Mouse (Mus musculus) urinary bladder, postnatal 4 days (tissue): ENCODE results near the gene Ffar4.

Experiments used
- DNase-seq, 2 experiments: peaks; one replicate each; pipeline ENCODE4 v3.0.0; 2021 to 2022; ENCODE audit warnings: low spot score in 2 of 2

Gene Ffar4

DNA sequence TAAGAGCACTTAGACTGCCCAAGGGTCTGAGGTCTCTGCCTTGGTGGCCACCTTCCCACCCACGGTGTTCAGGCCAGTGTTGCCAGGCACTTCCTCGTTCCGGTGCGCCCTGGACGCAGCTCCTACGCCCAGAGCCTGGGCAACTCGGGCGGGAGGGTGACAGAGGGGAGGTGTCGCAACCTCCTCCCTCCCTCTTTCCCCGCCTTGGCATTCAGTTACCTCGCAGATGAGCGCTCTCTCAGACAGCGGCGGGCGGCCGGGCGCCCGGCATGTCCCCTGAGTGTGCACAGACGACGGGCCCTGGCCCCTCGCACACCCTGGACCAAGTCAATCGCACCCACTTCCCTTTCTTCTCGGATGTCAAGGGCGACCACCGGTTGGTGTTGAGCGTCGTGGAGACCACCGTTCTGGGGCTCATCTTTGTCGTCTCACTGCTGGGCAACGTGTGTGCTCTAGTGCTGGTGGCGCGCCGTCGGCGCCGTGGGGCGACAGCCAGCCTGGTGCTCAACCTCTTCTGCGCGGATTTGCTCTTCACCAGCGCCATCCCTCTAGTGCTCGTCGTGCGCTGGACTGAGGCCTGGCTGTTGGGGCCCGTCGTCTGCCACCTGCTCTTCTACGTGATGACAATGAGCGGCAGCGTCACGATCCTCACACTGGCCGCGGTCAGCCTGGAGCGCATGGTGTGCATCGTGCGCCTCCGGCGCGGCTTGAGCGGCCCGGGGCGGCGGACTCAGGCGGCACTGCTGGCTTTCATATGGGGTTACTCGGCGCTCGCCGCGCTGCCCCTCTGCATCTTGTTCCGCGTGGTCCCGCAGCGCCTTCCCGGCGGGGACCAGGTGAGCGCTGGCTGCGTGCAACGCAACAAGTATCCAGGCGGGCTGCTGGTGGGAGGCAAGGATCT, at the start of gene Ffar4:
TSS of gene Ffar4 (plus strand) at position 214 of the 901 bp plus-strand sequence.
- no peak for DNase-seq

DNA sequence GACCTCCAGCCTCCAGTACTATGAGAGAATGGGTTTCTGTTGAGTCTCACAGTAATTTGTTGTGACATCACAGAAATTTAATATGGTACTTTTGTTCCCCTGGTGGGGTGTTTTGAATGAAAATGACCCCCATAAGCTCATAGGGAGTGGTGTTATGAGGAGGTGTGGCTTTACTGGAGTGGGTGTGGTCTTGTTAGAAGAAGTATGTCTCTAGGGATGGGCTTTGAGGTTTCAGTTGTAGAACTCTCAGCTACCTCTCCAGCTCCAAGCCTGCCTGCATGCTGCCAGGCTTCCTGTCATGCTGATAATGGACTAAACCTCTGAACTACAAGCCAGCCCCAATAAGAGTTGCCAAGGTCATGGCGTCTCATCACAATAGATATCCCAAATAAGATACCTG, 47.2 kb upstream of the Ffar4 start:
- no peak for DNase-seq

DNA sequence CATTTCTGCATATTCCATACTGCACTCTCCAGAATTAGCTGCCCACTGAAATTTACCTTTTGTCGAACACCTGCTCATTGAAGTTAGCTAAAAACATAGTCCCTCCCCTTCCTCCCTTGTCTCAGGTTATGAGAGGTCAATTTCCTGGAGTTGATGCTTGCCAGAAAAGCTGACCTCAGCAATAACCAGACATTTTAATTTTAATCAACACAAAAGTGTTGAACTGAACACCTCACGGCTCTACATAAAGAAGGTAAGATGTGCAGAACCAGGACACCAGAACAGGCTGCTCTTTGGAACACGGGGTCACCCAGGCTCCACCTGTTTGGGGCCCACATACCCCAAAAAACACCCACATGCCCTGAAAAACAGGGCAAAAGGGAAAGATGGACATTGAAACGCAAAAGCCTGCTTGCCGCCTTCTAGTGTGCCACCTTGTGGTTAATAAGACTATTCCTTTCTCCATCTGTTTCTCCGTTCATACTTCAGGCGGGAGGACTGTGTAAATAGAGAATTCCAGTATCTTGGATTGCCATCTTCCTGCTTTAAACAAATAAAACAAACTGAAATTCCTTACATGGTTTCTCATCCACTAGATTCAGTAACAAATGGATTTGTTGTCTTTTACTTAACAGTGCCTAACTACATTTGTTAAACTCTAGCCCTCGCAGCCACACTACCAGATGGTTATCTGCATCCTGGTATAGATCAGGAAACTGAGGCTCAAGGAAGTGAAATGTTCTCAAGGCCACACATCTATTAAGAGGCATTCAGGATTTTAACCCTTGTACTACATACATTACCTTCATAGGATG, 43.4 kb upstream of the Ffar4 start:
- no peak for DNase-seq

DNA sequence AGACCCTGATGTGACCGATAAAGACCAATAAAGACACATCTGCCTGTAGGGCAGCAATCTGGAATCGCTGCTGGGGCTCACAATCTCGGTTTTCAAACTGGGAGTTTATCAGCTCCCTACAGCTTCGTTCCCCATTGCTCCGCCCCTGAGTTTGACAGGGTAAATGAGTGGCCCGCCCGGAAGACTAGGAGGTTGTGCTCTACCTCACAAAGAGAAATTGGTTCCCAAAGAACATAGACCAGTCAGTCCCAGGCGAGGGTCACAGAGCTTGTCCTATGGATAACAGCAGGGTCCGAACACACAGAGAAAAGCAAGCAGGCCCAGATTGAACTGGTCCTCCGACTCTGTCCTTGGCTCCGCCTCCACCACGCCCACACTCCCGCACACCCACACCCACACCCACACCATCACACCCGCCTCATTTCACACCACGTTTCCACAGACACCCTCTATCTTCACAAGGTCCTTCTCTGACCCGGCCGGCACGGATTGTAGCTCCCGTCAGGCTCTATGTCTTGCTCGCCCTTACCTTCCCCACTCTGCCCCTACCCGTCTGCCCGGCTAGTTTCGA, 42.6 kb upstream of the Ffar4 start:
- DNase-seq, result peak; percentile 75 to 82

DNA sequence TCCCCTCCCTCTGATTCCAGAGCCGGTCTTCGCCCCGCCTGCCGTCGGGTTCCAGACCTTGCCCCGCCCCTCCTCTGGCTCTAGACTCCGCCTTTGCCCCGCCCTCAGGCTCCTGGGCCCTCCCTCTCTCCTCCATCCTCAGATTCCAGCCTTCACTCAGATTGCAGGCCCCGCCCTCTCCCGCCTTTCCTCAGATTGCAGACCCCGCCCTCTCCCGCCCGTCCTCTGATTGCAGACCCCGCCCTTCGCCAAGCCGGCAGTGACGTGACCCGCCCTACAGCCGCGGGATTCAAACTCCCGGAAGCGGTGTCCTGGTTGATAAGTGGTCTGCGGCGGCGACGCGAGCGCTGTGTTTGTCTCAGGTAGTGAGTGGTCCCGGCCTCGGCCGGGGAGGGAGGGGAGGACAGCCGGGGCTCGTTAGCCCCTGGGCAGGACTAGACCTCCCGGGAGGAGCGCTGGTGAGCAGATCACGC, 42.1 kb upstream of the Ffar4 start, which contains the start of gene Cep55:
TSS of gene Cep55 (plus strand) at position 292 of the 473 bp plus-strand sequence.
- peak; percentile 92 to 96 for DNase-seq

DNA sequence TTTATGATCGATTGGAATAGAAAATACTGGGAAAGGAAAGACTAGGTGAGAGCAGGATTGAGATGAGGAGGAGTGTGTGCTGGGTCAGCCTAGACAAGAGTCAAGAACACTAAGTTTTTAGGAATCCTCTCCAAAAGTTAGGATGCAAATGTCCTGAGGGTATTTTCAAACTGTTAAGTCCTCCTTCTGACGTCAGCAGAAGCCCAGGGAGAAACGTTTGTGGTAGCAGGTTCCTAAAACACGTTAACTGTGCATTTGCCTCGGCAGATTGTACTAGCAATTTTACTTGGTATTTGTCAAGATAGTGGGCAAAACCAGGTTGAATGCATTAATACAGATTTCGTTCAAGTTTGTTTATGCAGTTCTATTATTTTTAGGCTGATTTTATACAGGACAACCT, 41.1 kb upstream of the Ffar4 start:
- DNase-seq, result no peak

DNA sequence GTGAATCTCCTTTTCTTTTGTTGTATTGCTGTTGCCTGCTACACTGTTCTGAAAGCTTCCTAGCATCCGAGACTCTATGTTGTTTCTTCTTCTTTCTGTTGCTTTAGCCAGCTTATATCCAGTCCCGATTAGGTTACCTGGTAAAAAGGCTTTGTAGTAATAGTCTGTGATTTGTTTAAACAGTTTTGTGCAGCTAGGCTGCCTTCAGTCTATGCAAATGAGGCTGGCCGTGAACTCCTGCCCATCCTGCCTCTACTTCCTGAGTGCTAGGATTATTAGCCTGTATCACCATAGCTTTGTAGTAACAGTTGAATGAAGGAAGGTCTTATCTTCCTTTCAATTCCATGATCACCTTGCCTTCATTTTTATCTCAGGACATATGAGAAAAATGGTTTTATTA, 40.6 kb upstream of the Ffar4 start:
- DNase-seq, result no peak

DNA sequence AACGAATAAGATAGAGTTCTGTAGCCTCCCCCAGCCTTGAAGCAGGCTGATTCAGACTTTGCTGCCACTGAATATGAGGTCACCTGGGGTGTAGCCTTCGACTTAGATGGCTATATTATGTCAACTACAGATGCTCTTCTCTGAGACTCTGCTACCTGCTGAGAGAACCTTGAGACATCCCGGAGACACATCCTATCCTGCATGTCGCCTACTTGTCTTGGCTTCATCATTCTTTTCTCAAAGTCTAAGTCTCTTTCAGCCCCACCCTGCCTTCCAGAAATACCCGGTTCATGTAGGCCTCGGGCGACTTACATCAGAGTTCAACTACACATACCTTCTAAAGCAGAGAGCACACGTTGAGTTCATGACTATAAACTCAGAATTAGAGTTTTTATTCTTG, 39.9 kb upstream of the Ffar4 start:
- no peak for DNase-seq

DNA sequence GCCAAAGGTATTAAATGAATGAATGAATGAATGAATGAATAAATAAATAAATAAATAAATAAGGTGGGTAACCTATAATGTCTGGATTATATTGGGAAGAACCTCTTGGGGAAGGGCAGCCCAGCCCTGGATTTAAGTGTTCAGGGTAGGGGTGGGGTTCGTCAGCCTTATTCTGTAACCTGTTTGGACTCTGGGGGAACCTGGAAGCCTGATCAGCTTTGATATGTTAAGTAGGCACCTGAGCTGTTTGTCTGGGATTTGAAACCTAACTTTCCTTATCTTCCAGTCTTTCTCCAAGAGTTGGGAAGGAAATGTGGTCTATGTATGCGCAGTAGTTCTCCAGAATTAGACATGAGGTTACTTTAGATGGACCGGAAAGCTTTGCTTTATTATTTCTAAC, 33.7 kb upstream of the Ffar4 start:
- no peak for DNase-seq

DNA sequence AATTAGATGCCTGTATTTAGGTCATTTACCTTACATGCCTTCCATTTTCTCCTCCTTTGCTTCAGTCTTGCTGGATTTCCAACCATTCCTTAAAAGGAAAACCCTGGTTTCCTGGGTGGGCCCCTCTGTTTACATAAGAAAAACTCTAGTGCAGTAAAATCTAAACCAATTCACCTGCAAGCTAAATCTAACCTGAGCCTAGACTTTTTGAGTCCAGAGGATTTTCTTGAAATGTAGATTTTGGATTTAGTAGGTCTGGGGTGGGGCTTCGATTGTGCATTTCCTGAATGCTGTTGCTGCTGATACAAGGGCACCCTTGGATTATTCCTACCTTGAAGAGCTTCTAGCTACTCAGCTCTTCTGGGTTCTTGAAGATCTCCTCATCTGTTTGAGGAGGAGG, 32.8 kb upstream of the Ffar4 start:
- no peak for DNase-seq

DNA sequence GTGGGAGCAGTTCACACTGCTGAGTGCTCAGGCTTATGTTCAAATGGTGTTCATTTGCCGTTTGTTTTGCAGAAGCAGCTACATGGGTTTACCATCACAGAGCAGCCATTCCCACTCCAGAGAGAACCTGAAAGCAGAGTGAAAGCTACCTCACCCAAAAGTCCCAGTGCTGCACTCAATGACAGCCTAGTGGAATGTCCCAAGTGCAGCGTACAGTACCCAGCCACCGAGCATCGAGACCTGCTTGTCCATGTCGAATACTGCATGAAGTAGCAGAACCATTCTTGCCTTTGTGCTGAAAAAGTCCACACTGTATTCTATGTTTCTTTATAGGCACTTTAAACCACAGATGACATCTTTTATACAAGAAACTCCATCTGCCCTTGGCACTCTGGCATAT, 23.6 kb upstream of the Ffar4 start:
- no peak for DNase-seq

DNA sequence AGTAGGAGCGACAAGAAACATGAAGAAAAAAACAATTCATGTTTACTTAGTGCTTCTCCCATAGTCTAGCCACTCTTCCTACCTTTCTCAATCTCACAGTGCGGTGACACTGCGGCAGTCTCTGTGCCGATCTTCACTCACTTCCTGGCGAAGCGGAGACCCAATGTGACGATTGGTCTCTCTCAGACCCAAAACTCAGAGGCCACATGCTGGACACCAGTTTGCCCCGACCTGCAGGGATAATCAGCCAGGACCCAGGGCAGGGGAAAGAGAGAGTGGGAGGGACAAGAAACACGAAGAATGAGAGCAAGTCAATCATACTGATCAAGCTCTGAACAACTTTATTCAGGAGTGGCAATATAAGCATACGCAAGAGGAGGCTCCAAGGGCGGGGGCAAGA, 21.8 kb upstream of the Ffar4 start:
- DNase-seq, result no peak

DNA sequence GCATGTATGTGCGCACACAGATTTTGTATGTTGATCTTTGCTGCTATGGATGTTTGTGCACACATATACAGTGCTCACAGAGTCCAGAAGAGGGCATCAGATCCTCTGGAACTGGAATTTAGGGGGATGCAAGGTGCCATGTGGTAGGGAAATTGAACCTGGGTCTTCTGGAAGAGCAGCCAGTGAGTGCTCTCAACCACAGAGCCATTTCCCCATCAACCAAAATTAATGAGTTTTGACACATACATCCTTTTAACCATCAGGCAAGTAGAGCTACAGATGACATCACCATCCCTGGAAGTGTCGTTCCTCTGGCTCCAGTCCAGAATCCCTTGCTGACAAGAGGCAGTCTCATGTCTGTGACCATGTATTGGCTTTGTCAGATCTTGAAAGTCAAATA, 20.6 kb upstream of the Ffar4 start:
- no peak for DNase-seq

DNA sequence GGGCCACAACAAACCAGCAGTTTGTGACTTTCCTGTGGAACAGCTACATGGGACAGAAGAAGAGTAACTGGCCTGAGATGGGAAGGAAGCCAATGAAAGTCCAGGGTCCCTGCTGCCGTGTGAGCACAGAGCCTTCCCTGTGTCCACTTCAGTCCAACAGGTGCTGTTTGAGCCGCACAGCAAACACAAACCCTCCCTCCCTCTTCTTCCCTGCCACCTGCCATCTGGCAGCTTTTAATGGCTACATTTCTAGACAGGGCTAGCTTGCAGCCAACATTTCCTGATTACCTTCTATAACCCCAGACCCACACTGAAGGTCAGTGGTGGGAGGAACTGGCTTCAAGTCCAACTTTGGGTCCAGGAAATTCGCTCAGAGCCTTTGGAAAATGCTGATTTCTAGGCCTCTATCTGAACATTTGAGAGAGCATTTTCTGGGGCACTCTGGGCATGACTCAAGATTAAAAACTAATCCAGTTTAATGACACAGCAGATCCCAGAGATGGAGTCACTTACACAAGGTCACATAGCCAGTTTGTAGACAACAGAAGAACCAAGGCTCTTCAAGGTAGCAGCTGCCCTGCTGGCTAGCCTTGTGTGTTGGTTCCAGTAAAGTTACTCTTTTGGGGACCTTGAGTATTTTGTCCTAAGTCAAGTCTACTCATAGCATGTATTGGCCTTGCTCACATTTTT, 18.9 kb upstream of the Ffar4 start:
- no peak for DNase-seq

DNA sequence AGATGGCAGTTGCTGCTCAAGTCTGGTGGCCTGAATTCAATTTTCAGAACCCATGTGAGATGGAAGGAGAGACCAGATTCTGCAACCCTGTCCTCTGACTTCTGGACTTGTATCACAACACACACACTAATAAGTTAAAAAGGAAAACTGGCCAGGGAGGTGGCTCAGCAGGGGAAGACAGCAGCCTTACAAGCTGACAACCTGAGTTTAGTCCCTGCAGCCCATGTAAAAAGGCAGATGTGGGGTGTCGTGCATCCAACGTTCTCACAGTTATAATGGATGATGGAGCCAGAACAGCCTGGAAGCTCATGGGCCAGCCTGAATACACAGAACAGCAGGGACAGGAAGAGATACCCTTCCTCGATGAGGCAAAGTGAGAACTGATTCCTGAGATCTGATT, 15.5 kb upstream of the Ffar4 start:
- no peak for DNase-seq

DNA sequence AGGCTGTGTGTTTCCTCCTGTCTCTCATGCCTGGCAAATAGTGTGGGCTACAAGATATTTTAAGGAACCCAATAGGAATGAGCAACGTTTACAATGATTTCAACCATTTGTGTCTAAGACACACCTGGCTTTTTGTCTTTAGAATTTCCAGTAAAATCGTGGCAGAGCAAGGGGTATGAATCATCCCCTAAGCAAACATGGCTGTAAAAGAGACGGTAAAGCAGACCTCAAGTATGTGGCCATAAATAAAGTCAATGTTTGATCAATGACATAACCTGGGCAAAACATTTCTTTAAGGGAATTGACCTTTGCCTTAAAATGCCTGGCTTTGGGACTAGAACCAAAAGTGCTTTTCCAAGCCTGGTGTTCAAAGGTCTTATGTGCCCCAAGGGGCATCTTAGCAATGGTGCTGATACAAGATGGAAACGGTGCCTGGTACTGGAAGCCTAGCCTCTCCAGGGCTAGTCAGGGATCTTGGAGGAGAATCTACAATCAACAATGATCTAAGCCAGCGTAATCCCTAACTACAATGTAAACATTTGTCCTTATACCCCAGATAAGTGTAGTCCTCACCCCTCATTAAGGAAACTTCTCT, 13.8 kb upstream of the Ffar4 start:
- no peak for DNase-seq

DNA sequence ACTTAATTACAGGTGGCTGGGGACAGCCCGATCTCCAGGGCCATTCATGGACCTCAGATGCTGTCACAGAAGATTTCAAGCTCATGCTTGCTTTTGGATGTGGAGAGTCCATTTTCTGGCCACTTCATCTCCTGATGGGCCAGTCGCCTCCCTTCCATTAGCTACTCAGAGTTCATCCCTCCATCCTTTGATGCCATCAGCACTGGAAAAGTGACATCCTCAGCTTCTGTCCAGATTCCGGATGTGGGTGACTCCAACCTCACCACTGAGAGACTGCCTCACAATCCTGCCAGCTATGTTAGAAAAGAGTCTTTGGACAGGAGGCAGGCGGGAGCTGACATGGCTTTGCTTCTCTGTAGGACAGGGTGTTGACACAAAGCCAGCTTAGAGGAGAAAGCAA, 11.0 kb upstream of the Ffar4 start:
- DNase-seq, result no peak

DNA sequence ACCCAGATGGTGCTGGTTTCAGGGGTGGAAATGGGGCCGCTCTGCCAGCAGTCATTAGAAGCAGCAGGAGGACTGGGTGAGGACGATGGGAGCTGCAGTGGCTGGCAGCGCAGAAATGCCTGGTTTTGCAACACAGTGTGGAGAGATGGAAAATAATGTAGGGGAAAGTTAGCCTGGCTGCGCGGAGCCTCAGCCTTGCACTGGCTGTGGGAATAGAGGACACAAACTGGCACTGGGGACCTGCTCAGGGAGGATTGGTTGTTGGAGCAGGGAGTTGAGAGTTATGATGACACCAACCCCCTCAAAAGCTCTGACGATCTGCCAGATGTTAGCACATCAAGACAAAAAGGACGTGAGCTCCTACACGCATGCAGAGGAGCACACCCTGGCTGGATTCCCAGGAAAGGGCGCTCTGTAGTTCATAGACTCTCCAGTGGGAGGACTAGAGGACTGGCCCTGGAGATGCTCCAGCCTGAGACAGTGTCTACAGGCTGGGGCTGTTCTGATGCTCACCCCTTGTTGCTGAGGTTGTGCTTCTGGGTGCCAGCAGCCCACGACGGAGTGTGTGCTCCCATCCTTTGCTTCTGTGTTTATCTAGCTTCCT, 9.8 kb upstream of the Ffar4 start:
- peak; percentile 48 to 65 for DNase-seq

DNA sequence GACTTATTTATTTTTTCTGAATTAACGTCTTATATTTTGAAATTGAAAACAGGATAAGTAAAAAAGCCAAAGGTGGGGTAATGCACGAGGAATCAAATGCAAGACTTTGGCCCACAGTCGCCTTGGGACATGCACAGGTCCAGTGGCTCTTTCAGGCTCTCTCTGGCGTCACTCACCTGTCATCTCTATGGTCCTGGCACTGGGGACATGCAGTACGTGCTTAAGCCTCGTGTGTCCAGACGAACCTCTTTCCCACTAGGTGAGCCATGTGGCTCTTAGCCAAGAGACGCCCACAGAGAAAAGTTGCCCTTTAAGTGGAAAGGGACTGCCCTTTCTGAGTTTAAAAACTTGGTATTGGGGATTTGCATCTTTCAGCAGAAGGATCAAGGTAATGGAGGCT, 7.5 kb upstream of the Ffar4 start:
- no peak for DNase-seq

DNA sequence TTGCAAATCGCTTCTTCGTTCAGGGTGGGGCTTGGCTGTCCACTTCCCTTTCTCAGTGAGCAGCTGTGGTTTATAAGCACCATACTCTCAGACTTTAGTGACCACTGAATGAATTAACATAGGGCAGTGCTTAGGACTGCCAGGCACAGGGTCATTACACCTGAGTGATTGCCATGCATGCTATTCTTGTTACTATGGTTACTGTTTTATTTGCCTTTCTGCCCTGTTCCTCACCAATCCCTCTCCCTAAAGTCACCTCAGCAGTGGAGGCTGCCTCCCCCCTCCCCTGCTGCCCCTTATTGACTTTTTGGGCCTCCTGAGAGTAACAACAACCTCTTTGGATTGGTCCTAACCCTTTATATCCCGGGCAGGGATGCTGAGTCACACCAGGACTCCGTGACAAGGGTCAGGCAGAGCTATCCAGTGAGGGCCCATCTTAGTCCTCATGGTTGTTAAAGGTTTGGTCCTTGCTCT, 5.3 kb upstream of the Ffar4 start:
- DNase-seq, result no peak

DNA sequence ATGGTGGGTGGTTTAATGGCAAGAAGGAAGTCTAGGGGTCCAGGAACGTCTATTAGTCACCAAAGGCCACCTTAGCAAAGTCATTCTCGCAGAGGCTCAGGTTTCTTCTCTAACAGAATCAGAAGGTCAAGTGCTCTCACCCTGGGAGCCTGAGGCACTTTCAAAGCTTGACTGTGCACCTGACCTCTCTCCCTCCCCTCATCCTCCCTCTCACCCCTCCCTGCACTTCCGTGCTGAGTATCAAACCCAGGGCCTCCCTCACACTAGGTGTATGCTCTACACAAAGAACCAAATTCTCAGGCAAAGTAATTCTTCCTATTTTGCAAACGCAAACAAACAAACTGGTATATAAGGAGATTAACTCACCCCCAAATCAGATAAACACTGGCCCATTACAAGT, 640 bp upstream of the Ffar4 start:
- no peak for DNase-seq
